Mouse (Mus musculus) erythroblast, embryonic 14.5 days (primary cell): ENCODE measurements around the gene Atp1a4. TPM values are rescaled to one million over a fixed set of nuclear protein-coding genes. Genes with fewer than 3 reads are reported as not detected.

Experiments
- H3K27me3 ChIP-seq: 2 replicates; pipeline ENCODE4 v1.6.1; 2012; ENCODE audit warnings: inconsistent platforms; ENCODE audit not compliant: control insufficient read depth
- H3K36me3 ChIP-seq: 2 replicates; pipeline ENCODE4 v1.6.1; 2012; ENCODE audit warnings: mild to moderate bottlenecking, inconsistent platforms; ENCODE audit not compliant: control insufficient read depth
- H3K4me1 ChIP-seq: 2 replicates; pipeline ENCODE4 v1.6.1; 2012; ENCODE audit warnings: inconsistent platforms; ENCODE audit not compliant: control insufficient read depth
- H3K4me3 ChIP-seq: replicated peaks from 2 replicates; pipeline ENCODE3; 2012; ENCODE audit warnings: moderate library complexity, mild to moderate bottlenecking, inconsistent platforms
- H3K9me3 ChIP-seq: 2 replicates; pipeline ENCODE4 v1.6.1; 2012; ENCODE audit warnings: low read length, inconsistent platforms, mixed read lengths; ENCODE audit not compliant: control insufficient read depth
- GATA1 ChIP-seq: IDR thresholded peaks from 2 replicates; pipeline ENCODE4 v1.6.1; 2012; ENCODE audit warnings: low read length, inconsistent platforms, mixed read lengths
- TAL1 ChIP-seq: IDR thresholded peaks from 3 replicates; pipeline ENCODE4 v1.6.1; 2012; ENCODE audit warnings: low read length, inconsistent platforms, mixed read lengths
- polyA plus RNA-seq: library from polyadenylated mRNA; stranded (reverse); fragments of >175 nt; gene quantifications from 2 replicates; pipeline ENCODE4 v1.2.3, GENCODE M21; 2012

Gene Atp1a4
- polyA plus RNA-seq, 1 experiment = not detected

- Histone ChIP-seq H3K36me3 (peaks cover 94% of the 10 kb centered on the region), H3K4me1 (no peaks in the 10 kb centered on the region)
- no peak for TF ChIP-seq GATA1
- TF ChIP-seq TAL1 = no peak
These were observed 63.8 kb downstream of the Atp1a4 start for GRCm38 (mm10) chr1:172194435-172194834.

GRCm38 (mm10) chr1:172192217-172192616 lies 66.0 kb downstream of the Atp1a4 start:
- Histone ChIP-seq H3K9me3 (no peaks in the 10 kb centered on the region), H3K4me1 (no peaks in the 10 kb centered on the region), H3K4me3 (no peak overlapping the region), H3K27me3 (no peaks in the 10 kb centered on the region), H3K36me3 (peaks cover 96% of the 10 kb centered on the region)
- TF ChIP-seq GATA1 (no peak), TAL1 (no peak)

More at GRCm38 (mm10) chr1:172194435-172194834, 63.8 kb downstream of the Atp1a4 start:
- H3K9me3 ChIP-seq = no peaks in the 10 kb centered on the region
- no peaks in the 10 kb centered on the region for H3K27me3 ChIP-seq
- H3K4me3 ChIP-seq = no peak overlapping the region

- TF ChIP-seq GATA1 (no peak), TAL1 (no peak)
- Histone ChIP-seq H3K9me3 (no peaks in the 10 kb centered on the region), H3K4me1 (no peaks in the 10 kb centered on the region), H3K27me3 (no peaks in the 10 kb centered on the region), H3K36me3 (peaks cover 96% of the 10 kb centered on the region), H3K4me3 (no peak overlapping the region)
These were observed 66.6 kb downstream of the Atp1a4 start for GRCm38 (mm10) chr1:172191578-172191977.

- Histone ChIP-seq H3K9me3 (no peaks in the 10 kb centered on the region), H3K4me3 (no peak overlapping the region), H3K36me3 (peaks cover 94% of the 10 kb centered on the region), H3K4me1 (peaks cover 2% of the 10 kb centered on the region), H3K27me3 (no peaks in the 10 kb centered on the region)
- no peak for TF ChIP-seq TAL1
- TF ChIP-seq GATA1 = no peak
These were observed 69.3 kb downstream of the Atp1a4 start for GRCm38 (mm10) chr1:172188891-172189290.

- no peak for TF ChIP-seq TAL1
- no peak for TF ChIP-seq GATA1
- H3K36me3 ChIP-seq = peaks cover 93% of the 10 kb centered on the region
- H3K4me1 ChIP-seq = peaks cover 13% of the 10 kb centered on the region
- H3K4me3 ChIP-seq = no peak overlapping the region
- no peaks in the 10 kb centered on the region for H3K27me3 ChIP-seq
- H3K9me3 ChIP-seq = no peaks in the 10 kb centered on the region
These were observed 71.6 kb downstream of the Atp1a4 start for GRCm38 (mm10) chr1:172186401-172187289.

GRCm38 (mm10) chr1:172183915-172184314 lies 74.3 kb downstream of the Atp1a4 start:
- Histone ChIP-seq H3K4me1 (peaks cover 13% of the 10 kb centered on the region), H3K4me3 (no peak overlapping the region), H3K9me3 (no peaks in the 10 kb centered on the region), H3K27me3 (no peaks in the 10 kb centered on the region), H3K36me3 (peaks cover 93% of the 10 kb centered on the region)
- TF ChIP-seq TAL1 (no peak), GATA1 (no peak)

- no peaks in the 10 kb centered on the region for H3K27me3 ChIP-seq
- H3K9me3 ChIP-seq = no peaks in the 10 kb centered on the region
- H3K4me3 ChIP-seq = no peak overlapping the region
- peaks cover 13% of the 10 kb centered on the region for H3K4me1 ChIP-seq
- H3K36me3 ChIP-seq = peaks cover 93% of the 10 kb centered on the region
- TF ChIP-seq GATA1 (no peak), TAL1 (no peak)
These were observed 75.2 kb downstream of the Atp1a4 start for GRCm38 (mm10) chr1:172183056-172183455.

GRCm38 (mm10) chr1:172181777-172182176 lies 76.4 kb downstream of the Atp1a4 start:
- H3K27me3 ChIP-seq = no peaks in the 10 kb centered on the region
- no peaks in the 10 kb centered on the region for H3K9me3 ChIP-seq
- H3K36me3 ChIP-seq = peaks cover 93% of the 10 kb centered on the region
- H3K4me3 ChIP-seq = no peak overlapping the region
- H3K4me1 ChIP-seq = peaks cover 13% of the 10 kb centered on the region
- TF ChIP-seq TAL1 (no peak), GATA1 (no peak)

GRCm38 (mm10) chr1:172180881-172181280 lies 77.3 kb downstream of the Atp1a4 start:
- TF ChIP-seq GATA1 (no peak), TAL1 (no peak)
- peaks cover 13% of the 10 kb centered on the region for H3K4me1 ChIP-seq
- no peak overlapping the region for H3K4me3 ChIP-seq
- no peaks in the 10 kb centered on the region for H3K27me3 ChIP-seq
- no peaks in the 10 kb centered on the region for H3K9me3 ChIP-seq
- H3K36me3 ChIP-seq = peaks cover 91% of the 10 kb centered on the region
